Mouse (Mus musculus): ENCODE results near the gene 4833420G17Rik.

DNA sequence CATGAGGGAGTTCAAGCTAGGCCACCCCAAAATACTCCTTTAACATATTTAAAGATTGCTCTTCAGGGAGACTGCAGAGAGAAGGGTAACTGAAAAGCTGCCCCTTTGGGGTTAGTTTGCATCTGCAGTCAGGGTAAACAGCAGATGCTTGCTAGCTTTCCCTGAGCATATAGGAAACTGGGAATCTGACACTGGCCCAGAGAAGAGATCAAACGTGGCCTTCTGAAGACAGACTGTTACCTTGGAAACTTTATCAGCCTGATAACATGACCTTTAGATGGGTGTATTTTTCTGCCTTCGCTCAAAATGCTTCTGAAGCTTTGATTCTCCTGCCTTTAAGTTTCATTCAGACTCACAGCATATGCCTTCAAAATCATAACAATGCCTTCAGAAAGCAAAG is 49.5 kb upstream of the 4833420G17Rik start:
- TF ChIP-seq POLR2A (IDR thresholded peaks at IDR 0.05; ENCODE audit: insufficient read depth, low read depth, low read length) (no peak), CTCF (IDR thresholded peaks at IDR 0.05) (no peak), EP300 (IDR thresholded peaks at IDR 0.05; ENCODE audit: insufficient read depth, low read depth, low read length) (no peak)

Measured in heart, adult 2 months (tissue).